Mouse (Mus musculus) neural tube, postnatal 0 days (tissue): ENCODE results near the gene Olfr921. TPM values are rescaled to one million over a fixed set of nuclear protein-coding genes. Genes with fewer than 3 reads are reported as not detected.

Experiments used
- polyA plus RNA-seq: library from polyadenylated mRNA; unstranded; fragments of >200 nt; fragmentation: Nextera tagmentation; extraction: Ambion mirVana; gene quantifications from 2 replicates; pipeline ENCODE4 v1.2.1, GENCODE M21; 2015

Olfr921 gene
- not detected in 2 replicates for polyA plus RNA-seq

GRCm38 (mm10) chr9:38772768-38773167 is at the start of gene Olfr921:
Gene Olfr921 (plus strand): TSS chr9:38773068.

GRCm38 (mm10) chr9:38751999-38752398 is 20.9 kb upstream of the Olfr921 start, which contains the start of gene Olfr920:
Gene Olfr920 (plus strand): TSS chr9:38752299.

GRCm38 (mm10) chr9:38814314-38814713 is 41.4 kb downstream of the Olfr921 start, which contains the start of gene Olfr922:
Gene Olfr922 (plus strand): TSS chr9:38814614.

GRCm38 (mm10) chr9:38826245-38826644 is 53.4 kb downstream of the Olfr921 start, which contains the start of gene Olfr923:
Gene Olfr923 (plus strand): TSS chr9:38826545.

Other genes starting within 250 kb of the Olfr921 start
- gene Olfr910, start 235.2 kb upstream of the Olfr921 start, polyA plus RNA-seq: not detected in 2 replicates
- not detected in 2 replicates for gene Olfr912, start 192.9 kb upstream of the Olfr921 start, polyA plus RNA-seq
- gene Olfr913, start 180.3 kb upstream of the Olfr921 start, polyA plus RNA-seq: not detected in 2 replicates
- gene Olfr914, start 168.0 kb upstream of the Olfr921 start, polyA plus RNA-seq: not detected in 2 replicates
- gene Olfr916, start 113.2 kb upstream of the Olfr921 start, polyA plus RNA-seq: not detected in 2 replicates
- gene Olfr917, start 107.2 kb upstream of the Olfr921 start, polyA plus RNA-seq: not detected in 2 replicates
- gene Olfr918, start 98.5 kb upstream of the Olfr921 start, polyA plus RNA-seq: not detected in 2 replicates
- gene Olfr919, start 69.4 kb upstream of the Olfr921 start, polyA plus RNA-seq: not detected in 2 replicates
- 11.2 and 13.3 TPM in 2 replicates for gene Vwa5a, start 54.8 kb upstream of the Olfr921 start, polyA plus RNA-seq
- 0.05 TPM in 1 of 2 replicates, not detected in the other for gene Olfr920, start 20.8 kb upstream of the Olfr921 start, polyA plus RNA-seq
- gene Olfr922, start 41.5 kb downstream of the Olfr921 start, polyA plus RNA-seq: not detected in 2 replicates
- not detected in 2 replicates for gene Olfr923, start 53.5 kb downstream of the Olfr921 start, polyA plus RNA-seq
- not detected in 2 replicates for gene Olfr924, start 71.4 kb downstream of the Olfr921 start, polyA plus RNA-seq
- not detected in 2 replicates for gene Olfr26, start 82.0 kb downstream of the Olfr921 start, polyA plus RNA-seq
- gene Olfr926, start 104.1 kb downstream of the Olfr921 start, polyA plus RNA-seq: not detected in 2 replicates
- not detected in 2 replicates for gene Olfr930, start 156.7 kb downstream of the Olfr921 start, polyA plus RNA-seq
- gene Olfr933, start 199.2 kb downstream of the Olfr921 start, polyA plus RNA-seq: not detected in 2 replicates
- gene Olfr934, start 215.2 kb downstream of the Olfr921 start, polyA plus RNA-seq: not detected in 2 replicates
- gene Olfr935, start 226.6 kb downstream of the Olfr921 start, polyA plus RNA-seq: not detected in 2 replicates